Mouse (Mus musculus) G1E (cell line): ENCODE measurements around the gene Dhrs3.

Source experiments
- CTCF ChIP-seq: IDR thresholded peaks from 2 replicates; pipeline ENCODE4 v1.5.1; 2012; ENCODE audit warnings: low read depth, low read length, inconsistent platforms, mixed read lengths
- GATA1 ChIP-seq: IDR thresholded peaks from 2 replicates; pipeline ENCODE4 v1.6.1; 2012; ENCODE audit warnings: borderline replicate concordance, low read length, inconsistent platforms, mixed read lengths
- GATA2 ChIP-seq: IDR thresholded peaks from 2 replicates; pipeline ENCODE4 v1.6.1; 2012; ENCODE audit warnings: low read depth, low read length, inconsistent platforms, borderline replicate concordance
- POLR2AphosphoS5 ChIP-seq: IDR thresholded peaks from 2 replicates; pipeline ENCODE4 v1.6.1; 2012; ENCODE audit warnings: low read depth, low read length, inconsistent platforms; ENCODE audit not compliant: insufficient replicate concordance
- TAL1 ChIP-seq: conservative IDR thresholded peaks from 2 replicates; pipeline ENCODE4 v1.6.1; 2012; ENCODE audit warnings: low read depth, low read length, inconsistent platforms, mixed read lengths

DNA sequence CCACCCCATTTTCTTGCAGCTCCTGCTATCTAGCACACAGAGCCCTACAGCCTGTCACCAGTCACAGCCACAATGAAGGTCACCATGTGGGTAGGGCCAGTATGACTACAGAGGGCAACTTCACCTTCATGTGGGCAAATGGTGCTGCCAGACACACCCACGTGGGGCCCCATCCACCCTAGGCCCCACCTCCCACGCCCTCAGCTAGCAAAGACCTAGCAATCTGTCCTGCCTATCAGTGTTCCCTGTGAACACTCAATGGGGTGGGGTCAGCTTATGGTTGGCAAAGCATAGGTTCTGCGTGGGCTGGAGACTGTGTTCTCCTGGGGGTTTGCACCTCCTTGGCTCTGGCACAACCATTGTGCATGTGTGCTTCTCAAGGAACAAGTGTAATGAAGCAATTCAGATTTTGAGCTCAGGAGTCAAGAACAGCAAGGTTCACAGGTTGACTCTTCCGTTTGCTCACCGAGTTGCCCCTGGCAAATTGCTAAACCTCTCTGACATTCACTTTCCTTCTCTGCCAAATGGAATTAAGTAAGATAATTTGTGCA, 9.0 kb downstream of the Dhrs3 start:
- no peak for TF ChIP-seq GATA1
- TF ChIP-seq CTCF = no peak
- TF ChIP-seq POLR2AphosphoS5 = no peak
- no peak for TF ChIP-seq TAL1
- no peak for TF ChIP-seq GATA2
